Mouse (Mus musculus) Patski (cell line): ENCODE measurements at regions not wholly inside any gene's neighbourhood (a gene's known extent, or its start where the extent isn't known, plus 50 kb on each side); places are given as distances from the start of the nearest gene placed in this dataset.

Source experiments
- ATAC-seq: fragments of 100-300 bp; one replicate; pipeline ENCODE4 v1.8.0; 2021
- CTCF ChIA-PET: fragments of 350-600 bp; sonication (Branson Sonifier 250); formaldehyde crosslinking; loops from one replicate; lab custom pipeline; 2022; ENCODE audit warnings: inconsistent platforms; lab: Charles Lee
- POLR2A ChIA-PET: fragments of 350-600 bp; sonication (Branson Sonifier 250); formaldehyde crosslinking; loops from one replicate; lab custom pipeline; 2022; ENCODE audit warnings: antibody characterized with exemption, inconsistent platforms; lab: Charles Lee
- DNase-seq: peaks from one replicate; pipeline ENCODE4 v3.0.0-alpha.2; 2011; ENCODE audit warnings: low read depth, low spot score
- H3K27me3 ChIP-seq: fragments of 371-371 bp; one replicate; pipeline ENCODE4 v1.5.1; 2021
- CTCF ChIP-seq: fragments of 100-300 bp; IDR thresholded peaks from one replicate; pipeline ENCODE4 v1.5.1; 2021
- in situ Hi-C: fragments of 300-500 bp; cut with MboI; formaldehyde crosslinking; loops from 3 replicates; pipeline ENCODE4 v1.11.1; 2018; ENCODE audit warnings: low pct_unique_long_range_greater_than_20kb, mixed read lengths

DNA sequence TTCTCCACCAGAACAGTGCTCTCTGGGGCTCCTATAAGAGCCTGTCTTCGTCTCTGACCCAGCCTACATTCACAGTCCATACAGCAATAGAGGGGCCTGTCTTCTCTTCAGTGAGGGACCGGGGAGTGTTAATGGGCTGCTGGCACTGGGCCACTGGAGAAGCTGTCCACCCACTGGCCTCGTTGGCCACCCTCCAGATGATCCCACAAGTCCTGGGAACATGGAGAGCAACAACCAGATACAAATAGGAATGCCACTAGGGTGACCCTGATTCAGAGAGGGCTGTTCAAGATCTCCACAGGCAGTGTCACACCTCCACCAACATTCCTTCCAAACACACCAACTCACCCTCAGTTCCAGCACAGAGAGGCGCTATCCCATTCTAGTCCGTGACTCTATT is 69.7 kb upstream of the Shisa3 start:
- in situ Hi-C loops, result loop anchor here (25.0 kb wide), 2 partner anchors 474 to 1974 kb away; no protein-coding TSS in a partner anchor
- POLR2A ChIA-PET, result no interaction called here
- CTCF ChIA-PET, result no interaction called here
- TF ChIP-seq CTCF, result no peak
- no peak for ATAC-seq
- no peak for DNase-seq
- H3K27me3 ChIP-seq, result peaks cover 17% of the 10 kb centered on the region

DNA sequence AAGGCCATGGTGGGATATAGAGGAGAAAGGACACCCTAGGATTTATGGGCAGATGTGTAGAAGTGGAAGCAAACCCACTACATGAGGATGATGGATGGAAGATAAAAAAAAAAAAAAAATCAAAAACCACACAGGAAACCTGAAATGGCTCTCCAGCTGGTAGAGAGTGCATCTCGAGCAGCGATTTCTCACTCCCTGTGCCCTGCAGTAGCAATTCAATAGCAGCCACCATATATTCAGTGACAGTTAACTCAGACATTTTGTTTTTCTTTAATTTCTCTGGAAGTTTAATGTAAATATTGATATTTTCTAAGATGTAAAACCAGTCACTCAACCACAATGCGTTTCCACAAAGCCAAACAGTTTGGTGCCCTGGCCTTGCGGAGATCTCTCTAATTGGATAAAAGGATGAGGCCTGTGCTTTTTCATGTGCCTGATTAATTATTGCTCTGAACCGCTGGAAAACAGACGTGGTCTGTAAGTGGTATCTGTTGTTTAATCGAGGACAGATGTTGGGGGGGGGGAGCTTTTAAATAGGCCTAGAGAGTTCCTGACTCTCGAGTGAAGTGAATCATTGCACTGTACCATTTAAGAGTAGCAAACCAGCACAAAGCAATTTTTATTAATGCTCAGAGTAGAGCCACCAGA is 68.0 kb upstream of the Shisa3 start:
- ChIA-PET CTCF (no interaction called here), POLR2A (no interaction called here)
- ATAC-seq, result no peak
- no peak for DNase-seq
- peaks cover 25% of the 10 kb centered on the region for H3K27me3 ChIP-seq
- in situ Hi-C loops, result loop anchor here (25.0 kb wide), 2 partner anchors 473 to 1973 kb away; no protein-coding TSS in a partner anchor
- no peak for TF ChIP-seq CTCF

DNA sequence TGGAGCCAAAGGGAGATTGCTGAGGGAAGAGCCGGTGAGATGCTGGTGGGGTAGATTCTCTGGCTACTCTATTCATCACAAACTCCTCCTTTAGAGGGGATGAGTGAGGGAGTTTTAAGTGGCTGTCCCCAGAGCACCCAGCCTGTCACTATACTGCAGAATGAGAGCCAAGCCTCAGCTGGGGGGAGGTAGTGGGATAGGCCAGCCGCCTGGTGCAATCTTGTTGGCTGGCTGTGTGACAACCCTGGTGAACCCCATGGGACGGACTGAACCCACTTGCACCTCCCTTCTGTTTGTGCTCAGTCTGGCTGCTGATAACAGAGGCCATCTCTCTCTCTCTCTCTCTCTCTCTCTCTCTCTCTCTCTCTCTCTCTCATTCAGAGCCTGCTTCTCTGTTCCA is 65.8 kb upstream of the Shisa3 start:
- DNase-seq (no peak), ATAC-seq (no peak)
- ChIA-PET CTCF (no interaction called here), POLR2A (no interaction called here)
- peaks cover 18% of the 10 kb centered on the region for H3K27me3 ChIP-seq
- TF ChIP-seq CTCF, result no peak
- in situ Hi-C loops, result loop anchor here (25.0 kb wide), 2 partner anchors 470 to 1970 kb away; no protein-coding TSS in a partner anchor

DNA sequence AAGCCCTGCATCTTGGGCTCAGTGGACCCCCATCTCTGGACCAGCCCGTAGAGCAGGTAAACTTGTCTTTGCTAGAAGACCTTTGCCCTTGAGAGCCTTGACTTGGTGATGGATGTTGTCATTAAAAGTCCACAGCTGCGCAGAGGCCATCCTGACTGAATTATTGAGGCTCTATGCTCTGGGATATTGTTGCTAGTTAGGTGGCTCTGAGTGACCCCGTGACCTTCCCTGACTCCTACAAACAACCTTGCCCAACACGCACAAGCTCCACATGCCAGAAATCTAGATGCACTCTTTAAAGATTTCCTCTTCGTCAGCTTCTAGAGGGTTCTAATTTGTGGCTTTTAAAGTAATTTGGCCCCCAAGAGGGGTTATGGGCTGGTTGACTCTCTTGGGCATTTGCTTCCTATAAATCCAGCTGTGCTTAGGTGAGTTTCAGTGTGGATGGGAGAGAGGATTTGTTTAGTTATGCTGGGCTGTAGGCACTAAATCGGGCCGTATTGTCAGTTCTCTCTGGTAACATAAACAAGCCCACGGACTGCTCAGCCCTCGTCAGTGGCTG is 63.6 kb upstream of the Shisa3 start:
- peaks cover 11% of the 10 kb centered on the region for H3K27me3 ChIP-seq
- ATAC-seq, result no peak
- no peak for TF ChIP-seq CTCF
- ChIA-PET CTCF (no interaction called here), POLR2A (no interaction called here)
- in situ Hi-C loops, result loop anchor here (25.0 kb wide), 2 partner anchors 468 to 1968 kb away; no protein-coding TSS in a partner anchor
- no peak for DNase-seq

DNA sequence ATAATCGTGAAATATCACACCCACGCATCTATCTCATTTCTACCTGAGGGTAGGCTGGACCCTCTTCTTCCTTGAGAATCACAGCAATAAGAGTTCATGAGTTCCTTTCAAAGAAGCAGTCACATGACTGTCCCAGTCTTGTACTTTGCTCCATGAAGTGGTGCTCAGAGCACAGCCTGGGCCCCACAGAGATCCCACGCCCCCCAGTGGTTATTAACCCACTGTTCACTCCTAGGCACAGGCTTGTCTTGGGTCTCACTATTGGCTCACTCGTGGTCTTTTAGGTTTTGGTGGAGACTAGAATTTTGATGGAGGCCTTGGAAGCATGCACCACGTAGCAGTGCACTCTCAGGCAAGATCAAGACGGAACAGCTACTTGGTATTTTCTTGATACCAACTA is 57.4 kb upstream of the Shisa3 start:
- TF ChIP-seq CTCF, result peak; percentile 33
- no peak for ATAC-seq

GRCm38 (mm10) chr5:67551668-67552390 is 55.9 kb upstream of the Shisa3 start:
- ATAC-seq (no peak), DNase-seq (no peak)
- in situ Hi-C loops, result no loop called here
- CTCF ChIA-PET, result no interaction called here
- no peak for TF ChIP-seq CTCF
- POLR2A ChIA-PET, result no interaction called here
- H3K27me3 ChIP-seq, result no peaks in the 10 kb centered on the region

More for the DNA sequence above, 57.4 kb upstream of the Shisa3 start:
- CTCF ChIA-PET, result no interaction called here
- POLR2A ChIA-PET, result no interaction called here
- H3K27me3 ChIP-seq, result no peaks in the 10 kb centered on the region
- no peak for DNase-seq
- in situ Hi-C loops, result no loop called here

- ATAC-seq (no peak), DNase-seq (no peak)
- H3K27me3 ChIP-seq, result no peaks in the 10 kb centered on the region
- ChIA-PET POLR2A (no interaction called here), CTCF (no interaction called here)
- no peak for TF ChIP-seq CTCF
- in situ Hi-C loops, result no loop called here
These were observed 54.8 kb upstream of the Shisa3 start for GRCm38 (mm10) chr5:67552865-67553264.
